Mouse (Mus musculus): ENCODE results near the gene 1700016D06Rik. TPM values are rescaled to one million over a fixed set of nuclear protein-coding genes. Genes with fewer than 3 reads are reported as not detected.

1700016D06Rik gene
- polyA plus RNA-seq, 1 experiment = not detected

DNA sequence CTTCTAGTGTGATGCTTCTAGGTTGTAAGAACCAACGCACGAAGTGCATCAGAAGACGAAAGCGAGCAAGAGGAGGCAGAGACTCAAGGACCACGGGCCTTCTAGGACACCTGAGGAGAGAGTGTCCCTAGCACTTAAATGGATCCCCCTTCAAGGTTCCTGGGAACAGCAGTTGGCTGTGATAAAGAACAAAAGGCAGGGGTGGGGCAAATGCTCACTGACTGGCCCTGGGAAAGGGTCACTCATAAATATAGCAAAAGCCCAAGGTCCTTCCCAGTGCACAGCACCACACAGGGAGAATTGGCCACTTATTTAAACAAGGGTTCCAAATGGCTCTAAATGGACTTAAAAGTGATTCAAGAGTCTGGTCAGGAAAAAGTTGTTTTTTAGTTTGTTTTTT lies 71.7 kb downstream of the 1700016D06Rik start:
- no peaks in the 10 kb centered on the region for H3K27me3 ChIP-seq (ENCODE audit: control insufficient read depth)
- TF ChIP-seq TAL1 (IDR thresholded peaks at IDR 0.05; ENCODE audit: low read length) (no peak), GATA1 (IDR thresholded peaks at IDR 0.05; ENCODE audit: low read length) (no peak)
- H3K36me3 ChIP-seq (ENCODE audit: control insufficient read depth) = peaks cover 82% of the 10 kb centered on the region
- H3K4me3 ChIP-seq (replicated peaks) = no peak overlapping the region
- H3K9me3 ChIP-seq (ENCODE audit: control insufficient read depth, low read length) = no peaks in the 10 kb centered on the region
- H3K4me1 ChIP-seq (ENCODE audit: control insufficient read depth) = peaks cover 22% of the 10 kb centered on the region

DNA sequence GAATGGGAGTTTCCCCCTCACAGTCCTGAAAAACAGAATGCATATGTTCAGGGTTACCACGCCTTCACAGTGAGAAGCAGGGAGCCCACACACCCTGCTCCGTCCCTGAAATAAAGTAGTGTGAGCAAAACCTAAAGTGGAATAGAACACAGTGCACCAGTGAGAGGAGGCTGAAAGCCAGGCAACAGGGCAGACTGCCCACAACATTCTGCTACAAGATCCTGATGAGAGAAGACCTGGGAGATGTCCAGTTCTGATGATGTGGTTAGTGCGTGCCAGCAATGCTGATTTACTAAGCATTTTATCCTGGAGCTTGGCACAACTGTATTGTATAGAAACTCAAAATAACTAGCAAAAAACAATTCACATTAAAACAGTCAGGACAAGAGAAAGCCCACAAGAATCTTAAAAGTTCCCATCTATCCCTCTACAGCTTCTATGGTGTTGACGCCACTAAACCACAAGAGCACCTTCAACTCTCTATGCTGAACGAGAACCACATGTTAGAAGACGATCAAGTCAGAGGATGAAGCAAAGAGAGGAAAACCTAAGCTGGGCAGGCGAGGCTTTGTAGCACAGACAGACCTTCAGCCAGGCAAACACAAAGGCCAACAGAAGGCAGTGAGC lies 72.2 kb downstream of the 1700016D06Rik start:
- Histone ChIP-seq H3K9me3 (ENCODE audit: control insufficient read depth, low read length) (no peaks in the 10 kb centered on the region), H3K4me3 (replicated peaks) (no peak overlapping the region), H3K36me3 (ENCODE audit: control insufficient read depth) (peaks cover 86% of the 10 kb centered on the region), H3K4me1 (ENCODE audit: control insufficient read depth) (peaks cover 17% of the 10 kb centered on the region), H3K27me3 (ENCODE audit: control insufficient read depth) (no peaks in the 10 kb centered on the region)
- TF ChIP-seq TAL1 (IDR thresholded peaks at IDR 0.05; ENCODE audit: low read length) (no peak), GATA1 (IDR thresholded peaks at IDR 0.05; ENCODE audit: low read length) (no peak)

DNA sequence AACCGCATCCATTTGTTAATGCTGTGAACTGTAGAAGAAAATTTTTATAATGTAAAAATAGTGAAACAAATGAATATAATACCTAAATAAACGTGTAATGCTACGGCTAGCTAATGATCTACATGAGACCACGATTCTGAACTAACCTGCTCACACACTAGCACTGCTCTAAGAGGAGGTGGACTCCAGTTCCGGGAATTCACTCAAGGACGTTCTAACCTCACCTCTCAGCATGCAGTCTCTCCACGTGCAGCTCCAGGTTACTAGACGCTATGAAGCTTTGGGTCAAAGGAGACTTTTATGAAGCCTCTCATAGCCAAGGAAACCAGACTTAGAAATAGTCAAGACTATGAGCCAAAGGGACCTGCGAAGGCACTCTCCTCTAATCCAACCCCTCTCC lies 73.1 kb downstream of the 1700016D06Rik start:
- Histone ChIP-seq H3K4me3 (replicated peaks) (no peak overlapping the region), H3K27me3 (ENCODE audit: control insufficient read depth) (no peaks in the 10 kb centered on the region), H3K4me1 (ENCODE audit: control insufficient read depth) (peaks cover 8% of the 10 kb centered on the region), H3K9me3 (ENCODE audit: control insufficient read depth, low read length) (no peaks in the 10 kb centered on the region), H3K36me3 (ENCODE audit: control insufficient read depth) (peaks cover 88% of the 10 kb centered on the region)
- TF ChIP-seq TAL1 (IDR thresholded peaks at IDR 0.05; ENCODE audit: low read length) (no peak), GATA1 (IDR thresholded peaks at IDR 0.05; ENCODE audit: low read length) (no peak)

DNA sequence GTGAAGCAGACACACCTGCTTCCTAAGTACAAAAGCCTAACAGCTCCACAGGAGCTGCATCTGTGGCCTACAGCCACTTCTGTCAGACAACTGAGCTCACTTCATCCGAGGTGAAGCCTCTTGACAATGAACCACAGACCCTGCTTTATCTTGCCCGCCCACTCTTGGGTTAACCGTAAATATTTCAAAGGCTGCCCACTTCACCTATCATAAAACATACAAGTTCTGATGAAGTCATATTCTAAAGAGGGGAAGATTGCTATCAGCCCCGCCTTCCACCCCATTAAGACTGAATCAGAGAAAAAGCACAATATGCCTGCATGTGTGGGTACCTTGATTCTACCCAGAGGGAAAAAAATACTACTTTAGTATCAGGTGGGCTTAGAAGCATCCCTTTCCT lies 75.8 kb downstream of the 1700016D06Rik start:
- Histone ChIP-seq H3K4me3 (replicated peaks) (no peak overlapping the region), H3K9me3 (ENCODE audit: control insufficient read depth, low read length) (no peaks in the 10 kb centered on the region), H3K36me3 (ENCODE audit: control insufficient read depth) (peaks cover 85% of the 10 kb centered on the region), H3K4me1 (ENCODE audit: control insufficient read depth) (no peaks in the 10 kb centered on the region; the same call in 1 of the 2 replicates), H3K27me3 (ENCODE audit: control insufficient read depth) (no peaks in the 10 kb centered on the region)
- TF ChIP-seq TAL1 (IDR thresholded peaks at IDR 0.05; ENCODE audit: low read length) (no peak), GATA1 (IDR thresholded peaks at IDR 0.05; ENCODE audit: low read length) (no peak)

DNA sequence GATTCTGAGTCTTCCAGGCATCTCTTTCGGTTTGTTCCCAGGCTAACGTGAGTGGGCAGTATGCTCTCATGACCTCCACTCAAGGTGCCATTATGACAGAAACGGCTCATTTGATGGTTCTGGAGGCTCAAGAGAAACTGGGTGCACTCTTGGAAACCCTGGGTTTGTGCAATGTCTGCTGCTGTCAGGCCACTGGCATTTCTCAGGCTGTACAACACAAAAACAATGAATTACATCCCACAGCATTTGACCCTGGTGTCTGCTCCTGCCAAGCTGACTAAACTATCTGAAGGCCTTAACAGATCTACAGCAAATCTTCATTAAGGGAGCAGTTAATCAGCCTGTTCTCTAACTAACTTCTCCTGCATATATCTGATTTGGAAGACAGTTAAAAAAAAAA lies 81.8 kb downstream of the 1700016D06Rik start:
- Histone ChIP-seq H3K4me3 (replicated peaks) (no peak overlapping the region), H3K9me3 (ENCODE audit: control insufficient read depth, low read length) (no peaks in the 10 kb centered on the region), H3K4me1 (ENCODE audit: control insufficient read depth) (no peaks in the 10 kb centered on the region), H3K27me3 (ENCODE audit: control insufficient read depth) (no peaks in the 10 kb centered on the region), H3K36me3 (ENCODE audit: control insufficient read depth) (peaks cover 89% of the 10 kb centered on the region)
- TF ChIP-seq TAL1 (IDR thresholded peaks at IDR 0.05; ENCODE audit: low read length) (no peak), GATA1 (IDR thresholded peaks at IDR 0.05; ENCODE audit: low read length) (no peak)

DNA sequence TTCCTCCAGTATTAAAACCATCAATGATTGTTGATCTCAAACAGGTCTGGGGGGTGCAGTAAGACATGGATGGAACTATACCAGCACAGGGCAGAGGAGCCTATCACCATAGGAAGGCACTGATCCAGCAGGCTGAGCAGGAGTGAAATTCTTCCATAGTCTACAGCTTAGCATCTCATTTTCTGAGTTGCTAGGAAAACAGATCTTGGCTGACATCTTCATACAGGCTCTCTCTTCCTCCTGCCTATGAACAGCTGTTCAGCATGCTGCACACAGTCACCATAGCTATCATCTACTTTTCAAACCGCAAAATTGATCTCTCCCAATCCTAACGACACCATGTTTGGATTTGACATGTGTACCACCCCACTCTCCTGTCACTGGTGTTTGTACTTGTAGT lies 82.8 kb downstream of the 1700016D06Rik start:
- no peaks in the 10 kb centered on the region for H3K4me1 ChIP-seq (ENCODE audit: control insufficient read depth)
- peaks cover 88% of the 10 kb centered on the region for H3K36me3 ChIP-seq (ENCODE audit: control insufficient read depth)
- H3K27me3 ChIP-seq (ENCODE audit: control insufficient read depth) = no peaks in the 10 kb centered on the region
- H3K4me3 ChIP-seq (replicated peaks) = no peak overlapping the region
- TF ChIP-seq TAL1 (IDR thresholded peaks at IDR 0.05; ENCODE audit: low read length) = no peak
- TF ChIP-seq GATA1 (IDR thresholded peaks at IDR 0.05; ENCODE audit: low read length) = no peak
- H3K9me3 ChIP-seq (ENCODE audit: control insufficient read depth, low read length) = no peaks in the 10 kb centered on the region

DNA sequence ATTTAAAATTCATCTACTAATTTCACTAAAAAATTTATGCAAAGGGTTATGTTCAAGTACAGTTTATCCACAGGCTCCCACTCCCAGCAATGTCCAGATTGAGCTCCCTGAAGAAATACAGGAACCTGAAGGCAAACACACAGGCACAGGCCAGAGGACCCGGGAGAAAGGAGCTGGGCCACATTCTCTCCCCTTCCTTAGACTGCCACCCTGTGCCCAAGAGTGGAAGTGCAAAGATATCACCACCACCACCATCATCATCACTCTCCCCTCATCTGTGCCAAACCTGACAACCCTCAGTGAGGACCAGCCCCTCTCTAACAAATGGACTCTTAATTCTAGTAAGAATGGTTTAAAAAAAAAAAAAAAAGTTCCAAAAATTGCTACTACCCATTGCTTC lies 84.6 kb downstream of the 1700016D06Rik start:
- no peaks in the 10 kb centered on the region for H3K27me3 ChIP-seq (ENCODE audit: control insufficient read depth)
- TF ChIP-seq TAL1 (IDR thresholded peaks at IDR 0.05; ENCODE audit: low read length) (no peak), GATA1 (IDR thresholded peaks at IDR 0.05; ENCODE audit: low read length) (no peak)
- no peaks in the 10 kb centered on the region for H3K9me3 ChIP-seq (ENCODE audit: control insufficient read depth, low read length)
- H3K4me3 ChIP-seq (replicated peaks) = no peak overlapping the region
- H3K4me1 ChIP-seq (ENCODE audit: control insufficient read depth) = no peaks in the 10 kb centered on the region
- H3K36me3 ChIP-seq (ENCODE audit: control insufficient read depth) = peaks cover 90% of the 10 kb centered on the region

DNA sequence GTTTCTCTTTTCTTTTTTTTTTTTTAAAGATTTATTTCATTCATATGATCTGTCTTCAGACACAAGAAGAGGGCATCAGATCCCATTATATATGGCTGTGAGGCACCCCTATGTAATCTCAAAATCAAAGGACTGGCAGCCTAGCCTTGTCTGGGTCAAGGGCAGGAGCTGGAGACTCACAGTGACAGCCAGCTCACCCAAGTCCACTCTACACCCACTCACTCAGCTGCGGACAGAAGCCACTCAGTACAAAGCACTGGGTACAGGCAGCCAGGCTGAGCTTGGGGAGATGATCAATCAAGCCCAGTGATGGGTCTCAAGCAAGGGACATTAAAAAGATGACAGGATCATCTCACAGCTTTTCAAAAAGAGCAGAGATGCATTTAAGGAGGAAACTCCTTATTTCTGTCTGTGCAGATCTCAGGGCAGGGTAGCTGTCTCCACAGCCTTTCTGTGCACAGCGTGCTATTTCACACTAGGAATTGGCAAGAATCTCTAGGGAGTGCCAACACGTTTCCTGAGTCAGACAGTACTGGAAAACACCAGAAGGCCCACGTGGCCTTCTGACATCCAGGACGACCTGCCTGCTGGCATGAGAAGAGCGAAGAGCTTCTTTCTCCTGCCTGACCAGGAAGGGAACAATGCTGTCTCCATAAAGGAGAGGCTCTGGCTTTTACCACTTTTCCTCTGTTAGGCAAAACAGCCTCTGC lies 86.6 kb downstream of the 1700016D06Rik start:
- H3K4me3 ChIP-seq (replicated peaks) = no peak overlapping the region
- H3K9me3 ChIP-seq (ENCODE audit: control insufficient read depth, low read length) = no peaks in the 10 kb centered on the region
- H3K36me3 ChIP-seq (ENCODE audit: control insufficient read depth) = peaks cover 91% of the 10 kb centered on the region
- no peaks in the 10 kb centered on the region for H3K27me3 ChIP-seq (ENCODE audit: control insufficient read depth)
- no peak for TF ChIP-seq GATA1 (IDR thresholded peaks at IDR 0.05; ENCODE audit: low read length)
- H3K4me1 ChIP-seq (ENCODE audit: control insufficient read depth) = no peaks in the 10 kb centered on the region

DNA sequence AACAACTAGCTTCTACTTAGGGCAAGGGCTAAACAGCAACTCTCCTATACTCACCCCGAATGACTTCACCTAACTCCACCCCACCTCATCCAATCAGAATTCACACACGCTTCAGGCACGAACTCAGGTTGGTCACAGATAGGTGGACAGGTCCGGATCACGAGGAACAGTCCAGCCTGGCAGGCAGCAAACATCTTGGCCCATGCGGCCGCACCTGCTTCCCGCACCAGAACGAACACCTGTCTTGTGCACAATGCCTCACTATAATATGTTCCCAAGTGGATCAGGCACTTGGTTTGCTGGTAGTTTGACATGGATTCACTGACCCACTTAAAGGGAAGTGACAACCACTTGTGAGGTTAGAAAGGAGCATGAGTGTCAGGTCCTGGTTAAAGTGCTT lies 92.0 kb downstream of the 1700016D06Rik start:
- no peaks in the 10 kb centered on the region for H3K4me1 ChIP-seq (ENCODE audit: control insufficient read depth)
- no peak overlapping the region for H3K4me3 ChIP-seq (replicated peaks)
- no peak for TF ChIP-seq TAL1 (IDR thresholded peaks at IDR 0.05; ENCODE audit: low read length)
- TF ChIP-seq GATA1 (IDR thresholded peaks at IDR 0.05; ENCODE audit: low read length) = no peak
- H3K27me3 ChIP-seq (ENCODE audit: control insufficient read depth) = no peaks in the 10 kb centered on the region
- H3K36me3 ChIP-seq (ENCODE audit: control insufficient read depth) = peaks cover 64% of the 10 kb centered on the region
- H3K9me3 ChIP-seq (ENCODE audit: control insufficient read depth, low read length) = peaks cover 14% of the 10 kb centered on the region

Other genes starting within 250 kb of the 1700016D06Rik start
- gene Rab20, start 222.4 kb downstream of the 1700016D06Rik start, polyA plus RNA-seq (2012) = 0.05 and 0.09 TPM in 2 replicates
- 3.1 and 3.9 TPM in 2 replicates for gene Naxd, start 203.6 kb downstream of the 1700016D06Rik start, polyA plus RNA-seq (2012)
- gene Cars2, start 150.3 kb downstream of the 1700016D06Rik start, polyA plus RNA-seq (2012) = 2.0 and 2.3 TPM in 2 replicates
- 3.2 and 4.3 TPM in 2 replicates for gene Ing1, start 145.5 kb downstream of the 1700016D06Rik start, polyA plus RNA-seq (2012)
- 0.96 and 1.2 TPM in 2 replicates for gene Ankrd10, start 65.3 kb downstream of the 1700016D06Rik start, polyA plus RNA-seq (2012)
- gene Arhgef7, start 26.7 kb upstream of the 1700016D06Rik start, polyA plus RNA-seq (2012) = 0.95 and 1.1 TPM in 2 replicates
- not detected in 2 replicates for gene Tex29, start 139.4 kb upstream of the 1700016D06Rik start, polyA plus RNA-seq (2012)